ENCODE assay signal across 8 mouse cellular contexts in the genomic region with DNA sequence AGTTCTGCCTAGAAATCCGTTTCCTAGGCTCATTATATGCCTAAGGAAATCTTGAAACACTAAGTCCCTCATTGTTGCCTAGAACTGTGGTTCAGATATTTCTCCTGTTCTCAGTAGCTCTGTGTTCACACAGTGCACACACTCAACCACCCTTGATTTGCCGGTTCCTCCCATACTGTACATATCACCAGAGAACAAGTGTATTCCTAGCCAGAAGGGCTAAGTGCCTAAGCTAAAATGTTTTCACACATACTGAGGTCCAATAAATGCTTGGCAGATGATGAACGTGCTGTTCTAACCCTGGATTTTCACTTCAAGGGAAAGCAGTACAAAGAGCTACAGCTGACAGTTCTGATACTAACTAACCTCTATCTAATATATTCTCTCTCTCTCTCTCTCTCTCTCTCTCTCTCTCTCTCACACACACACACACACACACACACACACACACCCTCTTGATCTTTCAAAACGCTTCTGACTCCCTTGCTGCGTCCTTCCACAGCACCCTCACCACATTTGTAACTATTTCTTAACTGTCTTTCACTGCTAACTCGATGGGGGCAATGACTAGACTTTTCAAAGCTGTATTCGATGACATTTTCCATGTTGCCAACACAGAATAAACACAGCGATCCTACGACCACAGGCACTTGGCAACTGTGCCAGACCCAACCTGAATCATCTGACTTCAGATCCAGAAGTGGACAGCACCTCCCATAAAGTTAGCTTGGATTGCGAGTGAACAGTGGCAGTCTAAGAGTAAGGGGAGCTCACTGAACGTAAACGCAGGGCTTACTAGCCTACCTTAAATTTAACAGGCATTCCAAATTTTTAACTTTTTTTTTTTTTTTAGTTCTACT. TPM values are rescaled to one million over a fixed set of nuclear protein-coding genes. Genes with fewer than 3 reads are reported as not detected.
DNase-seq lines count a peak whose midpoint lies in the region; ATAC-seq lines count a peak whose summit lies in the region.

No protein-coding gene starts in this region.

- H3K4me1 ChIP-seq in heart, embryonic 14.5 days (ENCODE audit: control insufficient read depth in 2 of 2, insufficient read depth in 2 of 2, low read length in 2 of 2), result peaks cover 9 to 42% of the 10 kb centered on the region in 2 experiments
- H3K4me1 ChIP-seq in midbrain, embryonic 10.5 days, result peaks cover 30% of the 10 kb centered on the region

- DNase-seq in gastrocnemius, adult 18-20 months (ENCODE audit: low spot score), result peak; percentile 15
- DNase-seq in gastrocnemius, postnatal 25 days, result no peak
- DNase-seq in adrenal gland, postnatal 25 days, result peak; percentile 36
- DNase-seq in kidney, postnatal 36 days, result peak; percentile 36 to 47
- DNase-seq in midbrain, embryonic 10.5 days (ENCODE audit: low spot score), result no peak
- no peak for DNase-seq in gastrocnemius, adult 8-10 months (ENCODE audit: low spot score in 2 of 2)
- no peak for DNase-seq in left cerebral cortex, adult 18-20 months (ENCODE audit: low spot score in 2 of 2)

- H3K9me3 ChIP-seq in heart, embryonic 14.5 days (ENCODE audit: control insufficient read depth, low read length), result no peaks in the 10 kb centered on the region
- H3K9me3 ChIP-seq in midbrain, embryonic 10.5 days (replicated peaks), result no peaks in the 10 kb centered on the region

- H3K36me3 ChIP-seq in heart, embryonic 14.5 days (ENCODE audit: control insufficient read depth, insufficient read depth, low read length), result no peaks in the 10 kb centered on the region; the same call in 1 of the 2 replicates
- peaks cover 6% of the 10 kb centered on the region for H3K36me3 ChIP-seq in midbrain, embryonic 10.5 days

- H3K4me2 ChIP-seq in heart, embryonic 14.5 days (ENCODE audit: low read length), result peak overlapping the region; percentile 73

- 23% methylated on average over 12 of the region's 12 CpGs for WGBS in heart, embryonic 14.5 days
- WGBS in midbrain, embryonic 10.5 days, result 55% methylated on average over 12 of the region's 12 CpGs

- peak overlapping the region; percentile 91 for H3K9ac ChIP-seq in heart, embryonic 14.5 days (ENCODE audit: low read length)

- no peak for ATAC-seq in heart, embryonic 14.5 days (ENCODE audit: insufficient number of reproducible peaks, insufficient read depth, low FRiP score, low read depth)

- no peaks in the 10 kb centered on the region for H3K27me3 ChIP-seq in heart, embryonic 14.5 days (ENCODE audit: control insufficient read depth, insufficient read depth, low read length)
- no peaks in the 10 kb centered on the region for H3K27me3 ChIP-seq in midbrain, embryonic 10.5 days (ENCODE audit: low read depth, poor library complexity, severe bottlenecking)

- peak overlapping the region; percentile 89 to 91 for H3K4me3 ChIP-seq in heart, embryonic 14.5 days (ENCODE audit: control insufficient read depth in 1 of 2, insufficient read depth in 1 of 2, low read depth in 1 of 2, low read length in 2 of 2)
- H3K4me3 ChIP-seq in midbrain, embryonic 10.5 days, result peak overlapping the region; percentile 77

- peak overlapping the region; percentile 84 to 99; a peak in 3 of 4 replicates for H3K27ac ChIP-seq in heart, embryonic 14.5 days (replicated peaks in 1 of 2; ENCODE audit: control insufficient read depth in 1 of 2, insufficient read depth in 1 of 2, low read depth in 2 of 2, low read length in 2 of 2)
- peak overlapping the region; percentile 93; the same call in 1 of the 2 replicates for H3K27ac ChIP-seq in midbrain, embryonic 10.5 days (replicated peaks)

RNA-seq across cellular contexts. Expression of gene Cap1, which starts 1.1 kb away (rescaled TPM):
- 10 to 100 TPM; 16.7 to 25.5 TPM for total RNA-seq in gastrocnemius, adult 18-20 months (2021)
- 10 to 100 TPM; 20.5 to 24.6 TPM for total RNA-seq in gastrocnemius, postnatal 25 days (2021)
- total RNA-seq in adrenal gland, postnatal 25 days (2021), result 132 and 141 TPM in 2 replicates
- polyA plus RNA-seq in heart, embryonic 14.5 days (2014; fragmentation: Nextera tagmentation; extraction: Ambion mirVana), result 47.2 and 48.6 TPM in 2 replicates
- 69.4 and 79.4 TPM in 2 replicates for polyA plus RNA-seq in midbrain, embryonic 10.5 days (2016; fragmentation: Nextera tagmentation; extraction: Ambion mirVana)
- total RNA-seq in gastrocnemius, adult 8-10 months (2022), result 10 to 100 TPM; 12.5 to 20.2 (median 18.9) TPM
- total RNA-seq in left cerebral cortex, adult 18-20 months (2021), result 100 to 1,000 TPM; 273 to 281 TPM

RNA-seq across cellular contexts. Expression of gene Ppt1, which starts 48.7 kb away (rescaled TPM):
- total RNA-seq in gastrocnemius, adult 18-20 months (2021), result 10 to 100 TPM; 11.4 to 12.7 TPM
- 10 to 100 TPM in 1 of 2 experiments, 1 to 10 TPM in 1; 9.5 to 10.5 TPM for total RNA-seq in gastrocnemius, postnatal 25 days (2021)
- total RNA-seq in adrenal gland, postnatal 25 days (2021), result 68.1 and 70.8 TPM in 2 replicates
- polyA plus RNA-seq in heart, embryonic 14.5 days (2014; fragmentation: Nextera tagmentation; extraction: Ambion mirVana), result 69.3 and 74.3 TPM in 2 replicates
- polyA plus RNA-seq in midbrain, embryonic 10.5 days (2016; fragmentation: Nextera tagmentation; extraction: Ambion mirVana), result 64.7 and 69.3 TPM in 2 replicates
- total RNA-seq in gastrocnemius, adult 8-10 months (2022), result 10 to 100 TPM in 2 of 4 experiments, 1 to 10 TPM in 2; 8.8 to 12.1 (median 10.3) TPM
- 100 to 1,000 TPM; 105 to 111 TPM for total RNA-seq in left cerebral cortex, adult 18-20 months (2021)

Comparison
In these comparisons a context has a peak if more than half of its experiments do, and no peak if none do; other contexts are left out.
1. DNase-seq: peak in gastrocnemius, adult 18-20 months (single experiment), adrenal gland, postnatal 25 days (single experiment) and kidney, postnatal 36 days (2 of 2); none in gastrocnemius, postnatal 25 days (single experiment), midbrain, embryonic 10.5 days (single experiment), gastrocnemius, adult 8-10 months (0 of 2) and left cerebral cortex, adult 18-20 months (0 of 2).